Mouse (Mus musculus) testis, adult 2 months (tissue): Measurements from ENCODE around the gene Mis18a.

Source experiments
- CTCF ChIP-seq: fragments of 200-500 bp; IDR thresholded peaks from 2 replicates; pipeline ENCODE4 v1.5.1; 2012; ENCODE audit warnings: low read depth, mild to moderate bottlenecking, inconsistent platforms, low read length, moderate library complexity; ENCODE audit not compliant: control insufficient read depth, insufficient read depth, insufficient replicate concordance
- POLR2A ChIP-seq: fragments of 200-500 bp; IDR thresholded peaks from 2 replicates; pipeline ENCODE4 v1.6.1; 2012; ENCODE audit warnings: low read depth, mild to moderate bottlenecking, inconsistent platforms, low read length, moderate library complexity; ENCODE audit not compliant: control insufficient read depth

DNA sequence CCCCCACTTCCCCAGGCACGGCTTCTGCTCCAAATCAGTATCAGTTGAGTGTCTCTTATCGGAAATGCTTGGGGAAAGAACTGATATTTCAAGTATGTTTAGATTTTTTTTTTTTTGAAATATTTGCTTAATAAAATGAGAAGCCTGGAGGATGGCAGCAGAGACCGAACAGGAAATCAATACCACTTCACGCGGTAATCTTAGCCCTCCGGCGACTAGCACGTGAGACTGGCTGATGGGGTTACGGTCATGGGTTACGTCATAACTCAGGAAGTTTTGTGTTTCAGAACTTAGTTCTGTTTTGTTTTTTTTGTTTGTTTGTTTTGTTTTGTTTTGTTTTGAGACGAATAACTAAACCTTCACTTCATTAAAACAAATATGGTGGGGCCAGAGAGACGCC, 16.9 kb downstream of the Mis18a start:
- no peak for TF ChIP-seq CTCF
- TF ChIP-seq POLR2A: no peak
